Mouse (Mus musculus) CD4-positive naive resting alpha-beta T cell, adult 57 days (primary cell): ENCODE results near the gene Col23a1. TPM values are rescaled to one million over a fixed set of nuclear protein-coding genes. Genes with fewer than 3 reads are reported as not detected.

ENCODE experiments used
- total RNA-seq: library from RNA; stranded (reverse); gene quantifications from one replicate; pipeline ENCODE4 v1.2.4, GENCODE M21; 2023

Gene Col23a1
- 0.53 TPM for total RNA-seq

GRCm38 (mm10) chr11:51289564-51290041 is at the start of gene Col23a1:
TSS of gene Col23a1 (plus strand) at chr11:51289920.

GRCm38 (mm10) chr11:51261680-51262219 is 28.0 kb upstream of the Col23a1 start, which contains the start of gene Clk4:
TSS of gene Clk4 (plus strand) at chr11:51261730.

DNA sequence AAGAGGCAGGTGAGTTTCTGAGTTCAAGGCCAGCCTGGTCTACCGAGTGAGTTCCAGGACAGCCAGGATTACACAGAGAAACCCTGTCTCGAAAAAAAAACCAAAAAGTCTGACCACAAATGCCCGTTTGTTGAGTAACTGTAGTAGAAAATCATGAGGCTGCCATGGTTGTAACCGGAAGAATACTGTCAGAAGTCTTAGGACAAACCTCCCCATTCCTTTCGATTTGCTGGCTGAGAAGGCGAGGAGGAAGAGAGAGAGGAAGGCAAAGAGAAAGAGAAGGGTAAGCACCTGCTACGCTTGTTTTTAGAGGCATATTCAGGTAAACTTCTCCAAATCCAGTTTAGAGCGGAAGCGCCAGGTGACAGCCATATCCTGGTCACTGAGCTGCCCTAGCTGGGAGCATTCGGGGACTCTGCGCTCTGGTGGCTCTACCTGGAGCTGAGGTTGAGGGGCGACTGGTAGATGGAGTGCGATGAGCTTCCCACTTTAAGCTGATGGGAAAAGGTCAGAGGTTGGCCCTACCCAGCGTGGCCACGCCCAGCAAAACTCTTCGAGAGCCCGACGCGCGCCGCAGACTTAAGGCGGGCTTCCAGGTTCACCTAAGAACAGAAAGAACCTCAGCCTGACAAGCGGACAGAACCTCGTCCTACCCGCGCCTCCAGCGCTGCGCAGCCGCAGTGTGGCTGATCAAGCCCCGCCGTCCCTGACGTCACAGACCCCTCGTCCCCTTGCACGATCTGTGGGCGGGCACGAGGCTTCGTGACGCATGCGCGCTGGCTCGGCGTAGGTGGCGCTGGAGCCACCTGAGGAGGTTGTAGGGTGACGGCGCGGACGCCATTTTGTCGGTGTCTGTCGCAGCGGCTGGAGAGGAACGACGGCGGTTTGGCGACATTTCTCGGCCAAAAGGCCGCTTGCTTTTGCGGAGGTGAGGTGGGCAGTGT is 27.1 kb upstream of the Col23a1 start, which contains the start of gene BC049762:
Gene BC049762, minus strand, starts transcription at position 705 of the 944 bp plus-strand sequence.

DNA sequence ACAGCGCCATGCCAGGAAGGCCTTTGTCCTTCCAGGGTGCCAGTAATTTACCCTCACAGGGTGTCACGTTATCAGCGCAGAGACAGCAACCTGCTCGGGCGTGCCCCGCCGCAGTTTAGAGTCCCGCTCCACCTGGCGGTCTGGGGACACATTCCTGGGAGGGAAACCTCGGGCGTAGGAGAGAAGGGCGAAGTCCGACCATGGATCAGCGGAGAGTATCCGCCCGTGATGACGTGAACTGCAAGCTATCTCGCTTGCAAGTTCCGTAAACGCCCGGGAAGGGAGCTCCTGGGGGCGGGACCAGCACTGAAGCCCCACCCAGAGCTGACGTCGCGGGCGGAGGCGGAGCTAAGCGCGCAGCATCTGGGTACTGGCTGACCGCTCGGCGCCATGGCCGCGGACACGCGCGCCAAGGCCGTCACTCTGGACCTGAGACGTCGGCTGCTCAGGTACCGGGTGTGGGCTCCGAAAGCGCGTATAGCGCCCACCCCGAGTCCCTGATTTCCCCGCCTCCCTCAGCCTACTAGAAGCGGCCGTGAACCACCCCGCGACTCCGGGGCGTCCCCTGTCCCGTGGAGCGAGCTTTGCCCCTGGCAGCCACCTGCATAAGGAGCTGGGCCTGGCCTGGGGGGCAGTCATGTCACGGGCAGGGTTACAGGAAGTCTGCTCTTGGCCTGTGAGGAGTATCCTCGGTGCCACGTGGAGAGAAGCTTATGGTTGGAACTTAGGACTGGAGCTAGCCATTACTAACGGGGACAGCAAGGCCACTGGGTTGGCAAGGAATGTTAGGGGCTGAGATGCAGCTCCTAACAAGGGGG is 294.9 kb downstream of the Col23a1 start, which contains the start of gene Phykpl:
Gene Phykpl, plus strand, starts transcription at position 327 of the 818 bp plus-strand sequence.

DNA sequence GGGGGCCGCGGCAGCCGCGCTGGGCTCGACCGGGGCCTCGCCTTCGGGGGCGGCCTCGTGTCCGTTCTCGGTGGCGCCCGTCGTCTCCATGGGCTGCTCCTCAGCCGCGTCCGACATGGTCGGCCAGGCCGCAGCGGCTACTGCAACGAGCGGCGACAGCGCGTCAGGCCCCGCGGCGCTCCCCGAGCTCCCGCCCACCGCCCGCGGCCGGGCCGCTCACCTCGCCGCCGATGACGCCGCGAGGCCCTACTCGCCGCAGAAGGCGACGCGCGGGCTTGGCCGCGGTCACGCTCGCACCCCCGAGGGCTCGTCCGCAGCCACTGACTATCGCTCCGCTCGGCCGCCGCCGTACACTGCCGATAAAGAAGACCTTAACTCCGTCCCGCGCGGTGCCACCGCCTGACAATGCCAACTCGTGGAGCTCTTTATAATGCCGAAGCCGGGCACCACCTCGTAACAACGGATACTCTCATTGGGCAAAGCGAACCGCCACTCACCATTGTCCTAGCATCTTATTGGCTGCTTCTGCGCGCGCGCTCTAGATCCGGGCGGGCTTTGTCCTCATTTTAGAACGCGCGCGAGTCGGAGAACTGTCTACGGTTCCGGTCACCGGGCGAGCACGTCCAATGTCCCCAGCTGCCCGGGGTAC is 316.9 kb downstream of the Col23a1 start, which contains the start of gene Hnrnpab:
Gene Hnrnpab, minus strand, starts transcription at position 401 of the 649 bp plus-strand sequence.

DNA sequence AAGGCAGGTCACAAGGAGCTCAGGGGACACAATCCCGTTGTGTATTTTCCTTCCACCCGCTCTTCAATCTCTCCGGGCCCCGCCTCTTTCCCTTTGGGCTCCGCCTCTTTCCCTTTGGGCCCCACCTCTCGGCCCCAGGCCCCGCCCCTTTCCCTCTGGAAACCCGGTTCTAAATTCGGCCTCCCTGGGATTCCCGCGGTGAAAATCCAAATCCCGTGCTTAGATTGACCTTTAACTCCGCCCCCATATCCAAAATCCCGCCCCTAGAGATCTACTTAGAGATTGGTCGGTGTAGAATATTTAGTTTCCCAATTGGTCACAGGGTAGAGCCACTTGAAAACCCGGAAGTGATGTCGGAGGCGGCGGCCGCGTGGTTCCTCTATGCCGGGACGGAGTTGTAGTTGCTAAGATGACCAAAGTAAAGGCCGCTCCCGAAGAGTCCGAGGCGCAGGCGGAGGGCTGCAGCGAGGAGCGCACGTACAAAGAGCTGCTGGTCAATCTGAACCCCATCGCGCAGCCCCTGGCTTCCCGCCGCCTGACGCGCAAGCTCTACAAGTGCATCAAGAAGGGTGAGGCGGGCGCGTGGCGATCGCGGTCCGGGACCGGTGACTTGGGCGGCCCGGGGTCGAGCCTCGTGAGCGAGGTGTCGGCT is 329.8 kb downstream of the Col23a1 start, which contains the start of gene Nhp2:
Gene Nhp2, plus strand, starts transcription at position 327 of the 652 bp plus-strand sequence.

Other genes with a start within 250 kb of the Col23a1 start
- gene Olfr1375, start 241.8 kb upstream of the Col23a1 start, total RNA-seq, result not detected
- gene Zfp354a, start 230.7 kb upstream of the Col23a1 start, total RNA-seq, result not detected
- gene Gm12569, start 69.4 kb upstream of the Col23a1 start, total RNA-seq, result not detected
- gene Clk4, start 28.2 kb upstream of the Col23a1 start, total RNA-seq, result 279 TPM
- gene BC049762, start 26.9 kb upstream of the Col23a1 start, total RNA-seq, result 1.2 TPM